Mouse (Mus musculus) cortical plate, adult 2 months (tissue): ENCODE measurements around the gene Pde10a. TPM values are rescaled to one million over a fixed set of nuclear protein-coding genes. Genes with fewer than 3 reads are reported as not detected.
"Not testable (repeated sequence)": the region's sequence is repeated elsewhere in the genome, so short reads cannot be mapped to it uniquely, and the experiment has no call there.

Source experiments
- H3K27ac ChIP-seq: fragments of 200-500 bp; 2 replicates; pipeline ENCODE4 v1.5.1; 2012; ENCODE audit warnings: low read length, control low read depth, inconsistent platforms; ENCODE audit not compliant: insufficient read depth
- H3K4me1 ChIP-seq: fragments of 200-500 bp; 2 replicates; pipeline ENCODE4 v1.6.1; 2011; ENCODE audit warnings: low read length; ENCODE audit not compliant: control insufficient read depth, insufficient read depth
- H3K4me3 ChIP-seq: fragments of 200-500 bp; 2 replicates; pipeline ENCODE4 v1.5.1; 2011; ENCODE audit warnings: mild to moderate bottlenecking, low read length, control low read depth; ENCODE audit not compliant: insufficient read depth
- CTCF ChIP-seq: fragments of 200-500 bp; IDR thresholded peaks from 2 replicates; pipeline ENCODE4 v1.5.1; 2011; ENCODE audit warnings: mild to moderate bottlenecking, control low read depth, low read length; ENCODE audit not compliant: insufficient read depth; ENCODE audit errors: extremely low read depth
- POLR2A ChIP-seq: fragments of 200-500 bp; IDR thresholded peaks from 2 replicates; pipeline ENCODE4 v1.6.1; 2011; ENCODE audit warnings: mild to moderate bottlenecking, low read length, control low read depth; ENCODE audit not compliant: insufficient read depth; ENCODE audit errors: extremely low read depth
- polyA plus RNA-seq: library from polyadenylated mRNA; depleted of rRNA; stranded (reverse); fragments of >200 nt; gene quantifications from 2 replicates; pipeline ENCODE4 v1.2.3, GENCODE M21; 2012

The Pde10a gene
- polyA plus RNA-seq, 1 experiment, result 71.9 TPM

- Histone ChIP-seq H3K4me1 (no peaks in the 10 kb centered on the region), H3K27ac (no peak overlapping the region), H3K4me3 (no peak overlapping the region)
- TF ChIP-seq CTCF (no peak), POLR2A (no peak)
Measured at GRCm38 (mm10) chr17:8708006-8708405, 182.8 kb downstream of the Pde10a start.

DNA sequence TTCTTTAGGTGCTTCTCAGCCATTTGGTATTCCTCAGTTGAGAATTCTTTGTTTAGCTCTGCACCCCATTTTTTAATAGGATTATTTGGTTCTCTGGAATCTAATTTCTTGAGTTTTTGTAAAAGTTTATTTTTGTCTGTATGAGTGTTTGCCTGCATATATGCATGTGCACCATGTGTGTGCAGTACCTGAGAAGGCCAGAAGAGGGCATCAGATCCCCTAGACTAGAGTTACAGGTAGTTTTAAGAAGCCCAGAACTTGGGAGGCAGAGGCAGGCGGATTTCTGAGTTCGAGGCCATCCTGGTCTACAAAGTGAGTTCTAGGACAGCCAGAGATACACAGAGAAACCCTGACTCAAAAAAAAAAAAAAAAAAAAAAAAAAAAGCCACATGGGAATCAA lies 187.6 kb downstream of the Pde10a start:
- H3K4me1 ChIP-seq, H3K27ac ChIP-seq, H3K4me3 ChIP-seq: not testable (repeated sequence)

- no peak overlapping the region for H3K27ac ChIP-seq
- no peak overlapping the region for H3K4me3 ChIP-seq
- H3K4me1 ChIP-seq, result no peaks in the 10 kb centered on the region
- TF ChIP-seq POLR2A (no peak), CTCF (no peak)
Measured at GRCm38 (mm10) chr17:8720961-8721360, 195.8 kb downstream of the Pde10a start.

- no peak overlapping the region for H3K27ac ChIP-seq
- H3K4me1 ChIP-seq, result peaks cover 4% of the 10 kb centered on the region; the same call in 1 of the 2 replicates
- TF ChIP-seq POLR2A (no peak), CTCF (no peak)
- H3K4me3 ChIP-seq, result no peak overlapping the region
Measured at GRCm38 (mm10) chr17:8724464-8724974, 199.3 kb downstream of the Pde10a start.

DNA sequence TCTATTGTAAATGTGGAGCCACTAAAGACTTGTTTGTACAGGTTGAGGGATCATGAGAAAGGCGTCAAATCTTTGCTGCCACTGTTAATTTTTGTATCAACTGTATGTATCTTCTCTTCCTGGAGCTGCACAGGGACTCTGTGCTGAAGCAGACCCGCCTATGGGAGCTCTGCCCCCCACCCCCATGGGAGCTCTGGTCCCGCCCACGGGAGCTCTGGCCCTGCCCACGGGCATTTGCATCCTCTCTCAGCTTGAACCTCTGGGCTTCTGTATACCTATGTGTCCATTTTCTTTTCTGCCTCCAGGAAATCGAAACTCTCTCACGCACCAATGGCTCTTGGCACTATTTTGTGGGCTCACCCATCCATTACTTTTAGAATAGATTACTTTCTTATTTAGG lies 203.5 kb downstream of the Pde10a start:
- peaks cover 7% of the 10 kb centered on the region; the same call in 1 of the 2 replicates for H3K4me1 ChIP-seq
- H3K4me3 ChIP-seq, result no peak overlapping the region
- 0 out of 2 replicates have a peak overlapping the region, but pooled peaks have one; percentile 58 for H3K27ac ChIP-seq
- TF ChIP-seq CTCF (no peak), POLR2A (no peak)

GRCm38 (mm10) chr17:8729808-8730207 lies 204.6 kb downstream of the Pde10a start:
- no peak overlapping the region for H3K4me3 ChIP-seq
- TF ChIP-seq POLR2A (no peak), CTCF (no peak)
- H3K27ac ChIP-seq, result no peak overlapping the region
- peaks cover 7% of the 10 kb centered on the region; the same call in 1 of the 2 replicates for H3K4me1 ChIP-seq

GRCm38 (mm10) chr17:8731073-8731472 lies 205.9 kb downstream of the Pde10a start:
- Histone ChIP-seq H3K4me1 (peaks cover 7% of the 10 kb centered on the region; the same call in 1 of the 2 replicates), H3K4me3 (no peak overlapping the region), H3K27ac (no peak overlapping the region)
- no peak for TF ChIP-seq CTCF
- no peak for TF ChIP-seq POLR2A

- TF ChIP-seq POLR2A (no peak), CTCF (no peak)
- H3K4me3 ChIP-seq, result no peak overlapping the region
- H3K4me1 ChIP-seq, result no peaks in the 10 kb centered on the region
- H3K27ac ChIP-seq, result no peak overlapping the region
Measured at GRCm38 (mm10) chr17:8736259-8736658, 211.1 kb downstream of the Pde10a start.

GRCm38 (mm10) chr17:8742772-8743171 lies 217.6 kb downstream of the Pde10a start:
- H3K27ac ChIP-seq, result no peak overlapping the region
- no peak for TF ChIP-seq POLR2A
- no peak for TF ChIP-seq CTCF
- H3K4me3 ChIP-seq, result no peak overlapping the region
- no peaks in the 10 kb centered on the region for H3K4me1 ChIP-seq

- H3K4me3 ChIP-seq, result no peak overlapping the region
- H3K4me1 ChIP-seq, result no peaks in the 10 kb centered on the region
- TF ChIP-seq CTCF (0 out of 2 replicates have a peak, but pooled peaks have one; percentile 18), POLR2A (no peak)
- H3K27ac ChIP-seq, result no peak overlapping the region
Measured at GRCm38 (mm10) chr17:8745334-8745733, 220.2 kb downstream of the Pde10a start.

DNA sequence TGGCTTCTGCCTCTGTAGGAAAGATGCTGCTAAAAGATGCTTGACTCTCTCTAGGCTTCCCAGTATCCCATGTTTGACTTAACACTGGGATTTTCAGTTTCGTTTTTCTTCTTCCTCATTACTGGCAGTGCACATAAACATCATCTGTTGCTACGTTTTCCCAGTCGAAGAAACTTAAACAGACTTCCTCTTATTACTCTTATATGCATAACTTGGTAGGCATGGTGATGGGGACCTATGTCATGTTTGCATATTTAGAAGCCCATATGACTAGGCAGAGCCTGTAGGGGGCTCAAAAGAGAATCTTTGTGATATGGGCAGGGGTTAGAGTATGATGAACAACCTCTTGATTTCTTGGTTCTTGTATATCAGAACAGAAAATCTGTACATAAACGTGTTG lies 224.3 kb downstream of the Pde10a start:
- TF ChIP-seq CTCF (no peak), POLR2A (no peak)
- H3K27ac ChIP-seq, result no peak overlapping the region

More for the DNA sequence above, 224.3 kb downstream of the Pde10a start:
- H3K4me3 ChIP-seq, result no peak overlapping the region
- H3K4me1 ChIP-seq, result peaks cover 2% of the 10 kb centered on the region; the same call in 1 of the 2 replicates
